Mouse (Mus musculus) MEL (cell line): ENCODE measurements around the gene Rfx1. TPM values are rescaled to one million over a fixed set of nuclear protein-coding genes. Genes with fewer than 3 reads are reported as not detected.

Experiments
- DNase-seq: peaks from one replicate; pipeline ENCODE4 v3.0.0; 2011; ENCODE audit warnings: low read depth, low spot score
- H3K27ac ChIP-seq: 2 replicates; pipeline ENCODE4 v1.5.1; 2012; ENCODE audit warnings: low read depth, mild to moderate bottlenecking, control low read depth, low read length, moderate library complexity; ENCODE audit not compliant: control insufficient read depth
- H3K27me3 ChIP-seq, 2 experiments: fragments of 150-350 bp in 1 of 2; sonication (generic) in 1 of 2; 2 replicates each; pipeline ENCODE4 v1.6.1; 2012; ENCODE audit warnings: low read length in 2 of 2, mild to moderate bottlenecking in 2 of 2, improper control_type of control experiment in 1 of 2, moderate library complexity in 1 of 2; ENCODE audit not compliant: insufficient read depth in 2 of 2, control insufficient read depth in 1 of 2
- H3K36me3 ChIP-seq, 2 experiments: 2 replicates each; pipeline ENCODE4 v1.6.1; 2012 to 2014; ENCODE audit warnings: low read length in 2 of 2, improper control_type of control experiment in 1 of 2, inconsistent platforms in 1 of 2, mild to moderate bottlenecking in 1 of 2; ENCODE audit not compliant: insufficient read depth in 2 of 2, control insufficient read depth in 1 of 2
- H3K4me1 ChIP-seq, 2 experiments: fragments of 150-350 bp in 1 of 2; sonication (generic) in 1 of 2; 2 replicates each; pipeline ENCODE4 v1.6.1; 2012; ENCODE audit warnings: low read length in 2 of 2, improper control_type of control experiment in 1 of 2, mild to moderate bottlenecking in 1 of 2; ENCODE audit not compliant: insufficient read depth in 2 of 2, control insufficient read depth in 1 of 2
- H3K4me3 ChIP-seq, 2 experiments: fragments of 150-350 bp in 1 of 2; sonication (generic) in 1 of 2; 2 replicates each; pipeline ENCODE4 v1.5.1; 2012; ENCODE audit warnings: low read depth in 2 of 2, low read length in 2 of 2, mild to moderate bottlenecking in 2 of 2, moderate library complexity in 2 of 2, control low read depth in 1 of 2, improper control_type of control experiment in 1 of 2; ENCODE audit not compliant: control insufficient read depth in 1 of 2, insufficient read depth in 1 of 2
- H3K79me2 ChIP-seq: 2 replicates; pipeline ENCODE4 v1.6.1; 2012; ENCODE audit warnings: mild to moderate bottlenecking, low read length, moderate library complexity; ENCODE audit not compliant: control insufficient read depth, poor library complexity, insufficient read depth
- H3K9ac ChIP-seq: 2 replicates; pipeline ENCODE4 v1.6.1; 2012; ENCODE audit warnings: low read depth, mild to moderate bottlenecking, control low read depth, low read length, moderate library complexity; ENCODE audit not compliant: control insufficient read depth, poor library complexity, severe bottlenecking
- H3K9me3 ChIP-seq: fragments of 150-350 bp; sonication (generic); replicated peaks from 2 replicates; pipeline ENCODE4 v1.6.1; 2012; ENCODE audit warnings: mild to moderate bottlenecking, low read length, improper control_type of control experiment, moderate library complexity; ENCODE audit not compliant: insufficient read depth
- BHLHE40 ChIP-seq: IDR thresholded peaks from 2 replicates; pipeline ENCODE4 v1.6.1; 2012; ENCODE audit warnings: low read depth, mild to moderate bottlenecking, inconsistent platforms, low read length, improper control_type of control experiment, borderline replicate concordance
- E2F4 ChIP-seq: IDR thresholded peaks from 2 replicates; pipeline ENCODE4 v1.6.1; 2011; ENCODE audit warnings: low read depth, low read length, improper control_type of control experiment, borderline replicate concordance
- EP300 ChIP-seq, 2 experiments: IDR thresholded peaks; 2 replicates each; pipeline ENCODE4 v1.6.1; 2011; ENCODE audit warnings: improper control_type of control experiment in 2 of 2, low read length in 2 of 2, low read depth in 1 of 2, mild to moderate bottlenecking in 1 of 2
- GABPA ChIP-seq: IDR thresholded peaks from 2 replicates; pipeline ENCODE4 v1.6.1; 2012; ENCODE audit warnings: low read depth, mild to moderate bottlenecking, inconsistent platforms, low read length, improper control_type of control experiment, moderate library complexity
- GATA1 ChIP-seq: IDR thresholded peaks from 2 replicates; pipeline ENCODE4 v1.6.1; 2011; ENCODE audit warnings: low read depth, low read length, improper control_type of control experiment
- KAT2A ChIP-seq: conservative IDR thresholded peaks from 2 replicates; pipeline ENCODE4 v1.6.1; 2012; ENCODE audit warnings: low read depth, low read length, improper control_type of control experiment, inconsistent platforms
- MAFK ChIP-seq: IDR thresholded peaks from 2 replicates; pipeline ENCODE4 v1.6.1; 2011; ENCODE audit warnings: low read depth, mild to moderate bottlenecking, low read length, improper control_type of control experiment, borderline replicate concordance
- MAX ChIP-seq: IDR thresholded peaks from 2 replicates; pipeline ENCODE4 v1.6.1; 2011; ENCODE audit warnings: low read length, improper control_type of control experiment
- MXI1 ChIP-seq: IDR thresholded peaks from 2 replicates; pipeline ENCODE4 v1.6.1; 2011; ENCODE audit warnings: mild to moderate bottlenecking, low read depth, low read length, improper control_type of control experiment
- NELFE ChIP-seq: IDR thresholded peaks from 2 replicates; pipeline ENCODE4 v1.6.1; 2011; ENCODE audit warnings: low read depth, low read length, improper control_type of control experiment
- NRF1 ChIP-seq: IDR thresholded peaks from 2 replicates; pipeline ENCODE4 v1.6.1; 2014; ENCODE audit warnings: low read depth, mild to moderate bottlenecking, inconsistent platforms, low read length, improper control_type of control experiment, moderate library complexity; ENCODE audit not compliant: poor library complexity, insufficient read depth, severe bottlenecking
- POLR2A ChIP-seq, 2 experiments: IDR thresholded peaks; 2 replicates each; pipeline ENCODE4 v1.6.1; 2011 to 2012; ENCODE audit warnings: low read length in 2 of 2, mild to moderate bottlenecking in 2 of 2, control low read depth in 1 of 2, improper control_type of control experiment in 1 of 2, low read depth in 1 of 2, moderate library complexity in 1 of 2; ENCODE audit not compliant: control insufficient read depth in 1 of 2, insufficient read depth in 1 of 2, poor library complexity in 1 of 2
- POLR2AphosphoS5 ChIP-seq: IDR thresholded peaks from 2 replicates; pipeline ENCODE4 v1.6.1; 2012; ENCODE audit warnings: low read depth, borderline replicate concordance, mild to moderate bottlenecking, inconsistent platforms, low read length, moderate library complexity, mixed read lengths
- RAD21 ChIP-seq: IDR thresholded peaks from 2 replicates; pipeline ENCODE4 v1.6.1; 2011; ENCODE audit warnings: mild to moderate bottlenecking, low read depth, low read length, improper control_type of control experiment
- RCOR1 ChIP-seq: IDR thresholded peaks from 2 replicates; pipeline ENCODE4 v1.6.1; 2012; ENCODE audit warnings: low read depth, mild to moderate bottlenecking, inconsistent platforms, low read length, improper control_type of control experiment
- SMC3 ChIP-seq: IDR thresholded peaks from 2 replicates; pipeline ENCODE4 v1.6.1; 2011; ENCODE audit warnings: low read depth, low read length, improper control_type of control experiment
- TCF12 ChIP-seq: IDR thresholded peaks from 2 replicates; pipeline ENCODE4 v1.6.1; 2014; ENCODE audit warnings: low read depth, mild to moderate bottlenecking, inconsistent platforms, low read length, improper control_type of control experiment, moderate library complexity
- UBTF ChIP-seq: IDR thresholded peaks from 2 replicates; pipeline ENCODE4 v1.6.1; 2012; ENCODE audit warnings: low read depth, mild to moderate bottlenecking, inconsistent platforms, low read length, improper control_type of control experiment, moderate library complexity, borderline replicate concordance; ENCODE audit not compliant: insufficient read depth
- ZC3H11A ChIP-seq: IDR thresholded peaks from 2 replicates; pipeline ENCODE4 v1.6.1; 2012; ENCODE audit warnings: low read depth, mild to moderate bottlenecking, inconsistent platforms, low read length, improper control_type of control experiment
- ZKSCAN1 ChIP-seq: IDR thresholded peaks from 2 replicates; pipeline ENCODE4 v1.6.1; 2012; ENCODE audit warnings: low read depth, mild to moderate bottlenecking, inconsistent platforms, low read length, improper control_type of control experiment, moderate library complexity
- ZNF384 ChIP-seq: IDR thresholded peaks from 2 replicates; pipeline ENCODE4 v1.6.1; 2012; ENCODE audit warnings: low read depth, mild to moderate bottlenecking, inconsistent platforms, low read length, improper control_type of control experiment
- polyA plus RNA-seq, 2 experiments: library from polyadenylated mRNA; stranded (reverse) in 1 of 2; unstranded in 1 of 2; fragments of >175 nt in 1 of 2; fragments of >200 nt in 1 of 2; gene quantifications; 2 replicates each; pipeline versions ENCODE4 v1.2.1 to v1.2.4; 2012; ENCODE audit warnings: low replicate concordance in 2 of 2, low read depth in 1 of 2; ENCODE audit not compliant: insufficient read length in 2 of 2, insufficient read depth in 1 of 2, missing spikeins in 1 of 2
- total RNA-seq: library from RNA; depleted of rRNA; stranded (reverse); fragments of 300-350 nt; gene quantifications from 2 replicates; pipeline ENCODE4 v1.2.3, GENCODE M21; 2012

Rfx1 gene
- total and polyA plus RNA-seq, 3 experiments = 3.9 to 10.4 TPM; not detected in 1

DNA sequence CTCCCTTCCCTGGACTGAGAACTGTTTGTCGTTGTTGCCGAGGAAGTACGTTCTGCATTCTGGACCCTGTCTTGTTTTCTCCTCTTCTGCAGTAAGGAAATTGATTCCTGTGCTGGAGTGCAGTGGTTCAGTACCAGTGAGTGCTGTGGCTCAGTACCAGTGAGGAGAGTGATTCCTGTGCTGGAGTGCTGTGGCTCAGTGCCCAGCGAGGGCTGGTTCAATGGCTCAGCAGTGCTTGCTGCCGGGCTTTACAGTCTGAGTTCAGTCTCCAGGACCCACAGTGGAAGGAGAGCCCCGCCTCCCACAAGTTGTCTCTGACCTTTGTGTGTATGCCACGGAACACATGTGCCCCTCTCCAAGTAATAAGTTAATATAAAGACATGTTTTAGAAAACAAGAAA, 20.5 kb downstream of the Rfx1 start:
- Histone ChIP-seq H3K9me3 (no peaks in the 10 kb centered on the region), H3K36me3 (no peaks in the 10 kb centered on the region), H3K4me1 (no peaks in the 10 kb centered on the region), H3K27ac (no peak overlapping the region), H3K27me3 (no peaks in the 10 kb centered on the region), H3K9ac (no peak overlapping the region), H3K4me3 (no peak overlapping the region), H3K79me2 (no peaks in the 10 kb centered on the region)
- no peak for TF ChIP-seq RCOR1
- TF ChIP-seq MAX = no peak
- TF ChIP-seq UBTF = no peak
- no peak for TF ChIP-seq TCF12
- TF ChIP-seq KAT2A = no peak
- no peak for TF ChIP-seq BHLHE40
- TF ChIP-seq POLR2AphosphoS5 = no peak
- no peak for TF ChIP-seq RAD21
- no peak for TF ChIP-seq SMC3
- no peak for TF ChIP-seq ZKSCAN1
- TF ChIP-seq GABPA = no peak
- no peak for TF ChIP-seq POLR2A (IDR thresholded peaks at IDR 0.05; ENCODE audit: control insufficient read depth in 1 of 2, insufficient read depth in 1 of 2, low read depth in 1 of 2, low read length in 2 of 2, poor library complexity in 1 of 2)
- TF ChIP-seq NRF1 = no peak
- TF ChIP-seq ZC3H11A = no peak
- TF ChIP-seq EP300 (IDR thresholded peaks at IDR 0.05; ENCODE audit: low read depth in 1 of 2, low read length in 2 of 2) = no peak
- no peak for TF ChIP-seq MXI1
- no peak for TF ChIP-seq ZNF384
- TF ChIP-seq NELFE = no peak
- TF ChIP-seq E2F4 = no peak
- no peak for DNase-seq

DNA sequence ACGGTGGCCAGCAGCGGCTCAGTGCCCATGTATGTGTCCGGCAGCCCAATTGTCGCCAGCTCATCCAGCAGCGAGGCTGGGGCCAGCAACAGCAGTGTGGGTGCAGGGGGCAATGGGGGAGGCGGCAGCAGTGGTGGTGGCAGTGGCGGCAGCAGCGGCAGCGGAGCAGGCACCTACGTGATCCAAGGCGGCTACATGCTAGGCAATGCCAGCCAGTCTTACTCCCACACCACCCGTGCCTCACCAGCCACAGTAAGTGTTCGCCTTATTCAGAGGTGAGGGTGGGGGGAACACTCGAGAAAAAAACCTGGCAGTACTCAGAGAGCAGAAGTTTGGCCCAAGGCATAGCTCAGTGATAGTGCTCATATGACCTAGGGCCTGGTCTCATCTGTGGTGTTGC, 21.2 kb downstream of the Rfx1 start:
- H3K27me3 ChIP-seq = no peaks in the 10 kb centered on the region
- H3K27ac ChIP-seq = no peak overlapping the region
- TF ChIP-seq POLR2A (IDR thresholded peaks at IDR 0.05; ENCODE audit: control insufficient read depth in 1 of 2, insufficient read depth in 1 of 2, low read depth in 1 of 2, low read length in 2 of 2, poor library complexity in 1 of 2) (no peak), EP300 (IDR thresholded peaks at IDR 0.05; ENCODE audit: low read depth in 1 of 2, low read length in 2 of 2) (no peak), GATA1 (no peak), MAFK (no peak)
- TF ChIP-seq, all 39 proteins: peak for 0
- H3K9me3 ChIP-seq = no peaks in the 10 kb centered on the region
- no peaks in the 10 kb centered on the region for H3K36me3 ChIP-seq
- no peak overlapping the region for H3K9ac ChIP-seq
- H3K4me3 ChIP-seq = no peak overlapping the region
- no peak for DNase-seq
- H3K4me1 ChIP-seq = no peaks in the 10 kb centered on the region
- H3K79me2 ChIP-seq = no peaks in the 10 kb centered on the region
